Mouse (Mus musculus) limb, embryonic 15.5 days (tissue): Measurements from ENCODE around the gene Rabl6. TPM values are rescaled to one million over a fixed set of nuclear protein-coding genes. Genes with fewer than 3 reads are reported as not detected.
"Not testable (repeated sequence)": the region's sequence is repeated elsewhere in the genome, so short reads cannot be mapped to it uniquely, and the experiment has no call there.

Source experiments
- ATAC-seq: fragments of 200-750 bp; cut with Nextera tagmentation; 2 replicates; pipeline ENCODE4 v1.8.0; 2017; ENCODE audit warnings: low read depth, moderate TSS enrichment; ENCODE audit not compliant: insufficient number of reproducible peaks, low FRiP score, low TSS enrichment
- H3K27ac ChIP-seq: fragments of 300-500 bp; sonication (generic); 2 replicates; pipeline ENCODE4 v1.5.1; 2015; ENCODE audit warnings: moderate library complexity, mild to moderate bottlenecking, inconsistent platforms
- H3K27me3 ChIP-seq: fragments of 300-500 bp; sonication (generic); 2 replicates; pipeline ENCODE4 v1.6.1; 2015; ENCODE audit warnings: inconsistent platforms
- H3K36me3 ChIP-seq: fragments of 300-500 bp; sonication (generic); 2 replicates; pipeline ENCODE4 v1.6.1; 2015; ENCODE audit warnings: inconsistent platforms
- H3K4me1 ChIP-seq: fragments of 300-500 bp; sonication (generic); 2 replicates; pipeline ENCODE4 v1.6.1; 2015; ENCODE audit warnings: inconsistent platforms
- H3K4me2 ChIP-seq: fragments of 300-500 bp; sonication (generic); 2 replicates; pipeline ENCODE4 v1.6.1; 2015; ENCODE audit warnings: mild to moderate bottlenecking, inconsistent platforms
- H3K4me3 ChIP-seq: fragments of 300-500 bp; sonication (generic); 2 replicates; pipeline ENCODE4 v1.5.1; 2015; ENCODE audit warnings: mild to moderate bottlenecking, inconsistent platforms
- H3K9ac ChIP-seq: fragments of 300-500 bp; sonication (generic); 2 replicates; pipeline ENCODE4 v1.6.1; 2015; ENCODE audit warnings: inconsistent platforms
- H3K9me3 ChIP-seq: fragments of 300-500 bp; sonication (generic); 2 replicates; pipeline ENCODE4 v1.6.1; 2016; ENCODE audit warnings: inconsistent platforms
- WGBS: fragments of 180-500 bp; shearing (Covaris S2); methylation state at CpG from one replicate; pipeline ENCODE4 v1.1.7; 2015; 5-methylcytosine and 5-hydroxymethylcytosine counted together
- polyA plus RNA-seq: library from polyadenylated mRNA; unstranded; fragments of >200 nt; fragmentation: Nextera tagmentation; extraction: Ambion mirVana; gene quantifications from 2 replicates; pipeline ENCODE4 v1.2.1, GENCODE M21; 2015

Gene Rabl6
- polyA plus RNA-seq, 1 experiment from 2014 or later: 73.6 TPM

DNA sequence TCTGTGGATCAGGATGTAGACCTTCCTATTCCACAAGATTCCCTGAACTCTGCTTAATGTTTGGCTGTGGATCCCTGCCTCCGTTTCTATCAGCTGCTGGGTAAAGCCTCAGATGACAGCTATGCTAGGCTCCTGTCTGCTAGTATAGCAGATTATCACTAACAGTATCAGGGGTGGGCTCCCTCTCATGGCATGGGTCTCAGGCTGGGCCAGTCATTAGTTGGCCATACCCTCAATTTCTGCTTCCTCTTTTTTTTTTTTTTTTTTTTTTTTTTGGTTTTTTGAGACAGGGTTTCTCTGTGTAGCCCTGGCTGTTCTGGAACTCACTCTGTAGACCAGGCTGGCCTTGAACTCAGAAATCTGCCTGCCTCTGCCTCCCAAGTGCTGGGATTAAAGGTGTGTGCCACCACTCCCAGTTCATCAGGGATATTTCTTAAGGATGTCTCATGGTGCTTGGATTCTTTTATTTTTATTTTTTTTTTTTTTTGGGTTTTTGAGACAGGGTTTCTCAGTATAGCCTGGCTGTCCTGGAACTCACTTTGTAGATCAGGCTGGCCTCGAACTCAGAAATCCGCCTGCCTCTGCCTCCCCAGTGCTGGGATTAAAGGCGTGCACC lies 55.0 kb downstream of the Rabl6 start:
- H3K27me3 ChIP-seq, H3K9me3 ChIP-seq: not testable (repeated sequence)
- 90% methylated on average over 4 of the region's 4 CpGs for WGBS

DNA sequence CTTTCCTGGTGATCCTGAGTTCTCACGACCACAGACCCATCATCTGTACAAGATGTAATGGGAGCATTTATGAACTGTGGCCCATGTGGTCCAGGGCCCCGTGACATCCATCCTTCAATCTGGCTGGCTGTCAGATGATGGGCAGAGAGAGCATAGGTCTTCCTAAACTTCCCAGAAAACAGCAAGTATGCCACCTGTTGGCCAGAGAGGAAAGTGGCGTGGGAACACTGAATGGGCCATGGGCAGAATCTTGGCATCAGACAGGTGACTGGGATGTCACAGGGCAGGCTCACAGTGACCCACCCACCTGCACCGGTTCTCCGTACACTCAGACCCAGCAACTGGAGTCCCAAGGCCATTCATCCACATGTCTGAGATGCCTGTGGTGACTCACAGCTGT lies 57.1 kb downstream of the Rabl6 start:
- Histone ChIP-seq H3K4me2 (no peak overlapping the region), H3K36me3 (no peaks in the 10 kb centered on the region), H3K9me3 (no peaks in the 10 kb centered on the region), H3K27ac (no peak overlapping the region), H3K9ac (no peak overlapping the region), H3K27me3 (no peaks in the 10 kb centered on the region), H3K4me3 (no peak overlapping the region), H3K4me1 (peaks cover 4% of the 10 kb centered on the region; the same call in 1 of the 2 replicates)
- no peak for ATAC-seq
- 35% methylated on average over 5 of the region's 5 CpGs for WGBS

More for the DNA sequence above, 55.0 kb downstream of the Rabl6 start:
- H3K4me2 ChIP-seq, H3K4me3 ChIP-seq, H3K27ac ChIP-seq, ATAC-seq, H3K36me3 ChIP-seq, H3K9ac ChIP-seq: not testable (repeated sequence)
- H3K4me1 ChIP-seq: peaks cover 12% of the 10 kb centered on the region; the same call in 1 of the 2 replicates

- Histone ChIP-seq H3K4me1 (peaks cover 19% of the 10 kb centered on the region), H3K27me3 (no peaks in the 10 kb centered on the region), H3K27ac (no peak overlapping the region), H3K4me3 (no peak overlapping the region), H3K4me2 (no peak overlapping the region), H3K9me3 (no peaks in the 10 kb centered on the region), H3K36me3 (0 out of 2 replicates have a peak, but pooled peaks cover 3% of the 10 kb centered on the region), H3K9ac (no peak overlapping the region)
- ATAC-seq: no peak
- WGBS: 61% methylated on average over 9 of the region's 9 CpGs
These were observed 59.0 kb downstream of the Rabl6 start for GRCm38 (mm10) chr2:25549021-25549991.

DNA sequence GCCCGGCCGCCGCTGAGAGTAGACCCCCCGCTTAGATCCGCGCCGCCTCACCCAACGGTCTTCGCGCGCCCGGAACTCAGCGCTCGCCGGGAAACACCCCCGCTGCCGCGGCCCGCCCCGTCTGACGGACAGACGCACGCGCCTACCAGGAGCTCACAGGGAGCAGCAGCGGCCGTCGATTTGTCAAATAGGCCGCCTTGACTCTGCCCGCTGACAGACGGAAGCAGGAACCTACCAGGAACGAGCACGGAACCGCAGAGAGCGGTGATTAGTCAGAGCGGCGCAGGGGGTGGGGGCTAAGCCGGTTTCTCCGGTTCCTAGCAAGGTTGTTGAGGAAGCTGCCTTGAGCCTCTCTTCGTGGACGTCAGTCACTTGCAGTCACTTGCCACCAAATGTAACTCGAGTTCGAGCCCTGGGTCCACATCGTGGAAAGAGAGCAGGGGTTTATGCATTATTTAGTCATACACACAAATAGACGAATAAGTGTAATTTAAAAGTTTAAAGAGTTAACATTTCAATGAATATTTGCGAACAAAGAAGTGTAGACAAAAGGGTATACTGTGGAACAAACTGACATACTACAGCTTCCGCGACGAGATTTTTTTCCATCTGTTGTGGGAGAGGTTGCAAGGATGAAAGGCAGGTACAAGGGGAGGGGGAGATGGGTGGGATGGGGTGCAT lies 61.4 kb downstream of the Rabl6 start, which contains the start of gene Traf2:
TSS of gene Traf2 (minus strand) at position 130 of the 681 bp plus-strand sequence.
- Histone ChIP-seq H3K9ac (peak within 1 kb of the TSS; percentile 70), H3K9me3 (no peaks in the 10 kb centered on the region), H3K27ac (peak within 1 kb of the TSS; percentile 76), H3K4me1 (peaks cover 19% of the 10 kb centered on the region), H3K4me2 (peak within 1 kb of the TSS; percentile 63), H3K36me3 (0 out of 2 replicates have a peak, but pooled peaks cover 3% of the 10 kb centered on the region), H3K27me3 (no peaks in the 10 kb centered on the region), H3K4me3 (peak within 1 kb of the TSS; percentile 77)
- 4% methylated on average over 44 of the region's 48 CpGs for WGBS
- ATAC-seq: peak; percentile 100

DNA sequence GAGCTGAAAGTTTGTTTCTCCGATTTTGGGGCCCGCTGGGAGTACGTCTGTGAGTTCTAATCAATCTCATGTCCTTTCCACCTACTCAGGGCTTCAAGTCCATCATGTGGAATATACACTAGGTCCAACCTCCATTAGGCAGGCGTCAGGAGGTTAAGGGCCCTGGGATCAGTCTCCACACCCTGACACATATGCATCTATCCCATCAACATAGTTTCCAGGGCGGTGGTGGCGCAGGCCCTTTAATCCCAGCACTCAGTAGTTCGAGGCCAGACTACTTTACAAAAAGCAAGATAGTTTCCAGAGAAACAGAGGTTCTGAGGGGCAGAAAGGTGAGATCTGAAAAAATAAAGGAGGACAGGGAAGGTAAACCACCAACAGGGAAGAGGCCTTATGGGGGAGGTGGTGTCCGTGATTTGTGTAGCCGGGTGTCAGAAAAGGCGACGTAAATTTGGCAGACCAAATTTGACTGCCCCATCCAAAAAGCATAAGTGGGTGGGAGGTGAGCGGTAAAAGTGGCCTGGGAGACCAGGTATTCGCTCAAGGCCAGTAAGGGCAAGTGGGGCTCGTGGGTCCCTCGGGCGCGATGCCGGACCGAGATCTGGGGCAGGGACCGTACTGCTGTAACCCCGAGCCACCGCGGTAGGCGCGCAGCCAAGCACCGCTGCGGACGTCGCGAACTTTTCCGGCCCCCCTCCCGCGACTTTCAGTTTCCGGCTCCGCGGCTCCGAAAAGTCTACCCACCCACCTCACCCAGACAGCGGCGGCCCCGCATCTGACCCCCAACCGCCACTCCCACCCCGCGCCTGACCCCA lies 62.1 kb downstream of the Rabl6 start:
- peak overlapping the region; percentile 76 for H3K27ac ChIP-seq
- H3K36me3 ChIP-seq: 0 out of 2 replicates have a peak, but pooled peaks cover 3% of the 10 kb centered on the region
- ATAC-seq: peak; percentile 62
- H3K4me1 ChIP-seq: peaks cover 19% of the 10 kb centered on the region
- H3K27me3 ChIP-seq: no peaks in the 10 kb centered on the region
- WGBS: 7% methylated on average over 43 of the region's 43 CpGs
- peak overlapping the region; percentile 77 for H3K4me3 ChIP-seq
- no peaks in the 10 kb centered on the region for H3K9me3 ChIP-seq
- H3K9ac ChIP-seq: peak overlapping the region; percentile 70
- peak overlapping the region; percentile 63 for H3K4me2 ChIP-seq

DNA sequence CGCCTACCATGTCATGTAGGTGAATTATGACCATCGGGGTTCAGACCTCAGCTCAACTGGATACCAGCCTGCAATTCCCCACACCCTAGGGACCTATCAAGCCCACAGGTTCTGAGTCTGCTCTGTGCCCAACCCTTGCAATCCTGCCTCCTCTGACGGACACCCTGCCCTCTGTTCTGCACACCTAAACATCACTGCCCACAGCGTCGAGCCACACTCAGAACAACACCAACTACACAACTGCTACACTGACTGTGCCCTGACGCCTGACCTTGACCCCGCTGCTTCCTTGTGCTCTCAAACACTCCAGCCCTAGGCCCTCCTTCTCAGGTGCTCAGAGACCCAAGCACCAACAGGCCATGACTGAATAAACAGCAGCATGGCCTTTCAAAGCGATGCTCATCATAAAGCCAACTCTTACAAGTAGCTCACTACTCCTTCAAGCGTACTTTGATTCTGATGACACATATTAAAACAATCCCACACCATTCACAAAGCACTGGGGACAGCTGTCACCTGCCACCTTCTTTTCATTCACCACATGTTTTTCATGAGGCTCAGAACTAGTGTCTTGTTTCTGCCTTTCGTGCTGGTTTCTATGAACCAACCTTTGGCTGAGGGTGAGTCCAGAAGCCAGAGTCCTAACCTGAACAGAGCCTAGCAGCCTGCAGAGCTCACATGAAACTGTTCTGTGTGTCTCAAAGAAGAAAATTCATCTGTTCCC lies 66.5 kb downstream of the Rabl6 start:
- Histone ChIP-seq H3K9me3 (no peaks in the 10 kb centered on the region), H3K4me2 (no peak overlapping the region), H3K36me3 (peaks cover 23% of the 10 kb centered on the region), H3K4me3 (no peak overlapping the region), H3K4me1 (peaks cover 16% of the 10 kb centered on the region), H3K9ac (no peak overlapping the region), H3K27ac (no peak overlapping the region), H3K27me3 (no peaks in the 10 kb centered on the region)
- WGBS: 73% methylated on average over 10 of the region's 10 CpGs
- ATAC-seq: no peak

DNA sequence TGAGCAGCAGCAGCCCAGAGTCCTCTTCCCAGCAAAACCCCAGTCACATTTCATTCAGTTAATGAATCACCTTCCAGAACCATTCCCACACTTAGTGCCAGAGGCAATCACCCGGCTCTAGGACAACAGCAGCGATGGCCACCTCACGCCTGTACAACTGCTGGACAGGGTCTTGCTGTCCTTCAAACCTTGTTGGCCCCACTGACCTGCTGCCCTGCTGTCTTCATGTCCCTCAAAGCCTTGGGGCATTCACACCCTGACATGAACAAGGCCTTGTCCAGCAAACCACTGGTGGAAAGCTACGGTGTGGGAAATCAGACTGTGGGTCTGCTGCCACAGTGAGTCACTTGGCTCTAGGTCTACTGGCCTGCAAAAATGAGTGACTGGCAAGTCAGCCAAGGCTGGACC lies 67.8 kb downstream of the Rabl6 start:
- no peak overlapping the region for H3K9ac ChIP-seq
- 93% methylated on average over 4 of the region's 4 CpGs for WGBS
- peaks cover 11% of the 10 kb centered on the region for H3K4me1 ChIP-seq
- H3K27ac ChIP-seq: no peak overlapping the region
- H3K4me3 ChIP-seq: no peak overlapping the region
- no peak for ATAC-seq
- no peaks in the 10 kb centered on the region for H3K9me3 ChIP-seq
- H3K36me3 ChIP-seq: peaks cover 35% of the 10 kb centered on the region
- H3K27me3 ChIP-seq: no peaks in the 10 kb centered on the region
- no peak overlapping the region for H3K4me2 ChIP-seq

DNA sequence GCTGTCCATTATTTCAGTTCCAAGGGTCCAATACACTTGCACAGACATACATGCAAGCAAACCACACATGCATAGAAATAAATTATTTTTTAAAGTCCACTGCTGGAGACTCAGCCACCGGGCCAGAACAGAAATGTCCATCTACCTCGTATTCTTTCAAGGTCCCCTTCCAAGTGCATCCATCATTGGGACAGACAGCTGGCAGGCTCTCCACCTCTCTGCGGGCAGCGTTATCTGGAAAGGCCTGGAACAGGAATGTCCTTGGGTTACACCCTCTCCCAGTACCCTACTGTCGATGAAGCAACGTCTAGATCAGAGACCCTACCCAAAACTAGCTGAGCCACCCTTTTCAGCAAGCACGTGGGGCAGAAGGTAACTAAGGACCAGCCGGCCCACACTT lies 71.8 kb downstream of the Rabl6 start:
- ATAC-seq: no peak
- Histone ChIP-seq H3K4me1 (0 out of 2 replicates have a peak, but pooled peaks cover 3% of the 10 kb centered on the region), H3K36me3 (peaks cover 56% of the 10 kb centered on the region), H3K9me3 (no peaks in the 10 kb centered on the region), H3K9ac (no peak overlapping the region), H3K27ac (no peak overlapping the region), H3K4me2 (no peak overlapping the region), H3K27me3 (no peaks in the 10 kb centered on the region), H3K4me3 (no peak overlapping the region)
- WGBS: 88% methylated on average over 8 of the region's 8 CpGs

- Histone ChIP-seq H3K4me3 (no peak overlapping the region), H3K4me1 (0 out of 2 replicates have a peak, but pooled peaks cover 3% of the 10 kb centered on the region), H3K27ac (no peak overlapping the region), H3K4me2 (no peak overlapping the region), H3K9ac (no peak overlapping the region), H3K9me3 (no peaks in the 10 kb centered on the region), H3K27me3 (no peaks in the 10 kb centered on the region), H3K36me3 (peaks cover 72% of the 10 kb centered on the region)
- WGBS: 96% methylated on average over 2 of the region's 2 CpGs
- no peak for ATAC-seq
These were observed 73.5 kb downstream of the Rabl6 start for GRCm38 (mm10) chr2:25534866-25535182.

GRCm38 (mm10) chr2:25534178-25534865 lies 74.0 kb downstream of the Rabl6 start:
- 81% methylated on average over 3 of the region's 3 CpGs for WGBS
- H3K4me1 ChIP-seq: 0 out of 2 replicates have a peak, but pooled peaks cover 3% of the 10 kb centered on the region
- no peak overlapping the region for H3K4me3 ChIP-seq
- H3K27ac ChIP-seq: no peak overlapping the region
- H3K4me2 ChIP-seq: no peak overlapping the region
- H3K36me3 ChIP-seq: peaks cover 77% of the 10 kb centered on the region
- no peak overlapping the region for H3K9ac ChIP-seq
- no peaks in the 10 kb centered on the region for H3K27me3 ChIP-seq
- no peak for ATAC-seq
- H3K9me3 ChIP-seq: no peaks in the 10 kb centered on the region
